In genomic region chr10:42267811-42268545, GRCm38 (mm10) we compare ENCODE assay signal across 11 mouse cellular contexts. TPM values are rescaled to one million over a fixed set of nuclear protein-coding genes. Genes with fewer than 3 reads are reported as not detected.
DNase-seq lines count a peak whose midpoint lies in the region; ATAC-seq and TF ChIP-seq lines count a peak whose summit lies in the region.
"Had no signal": no experiment of that assay in that cellular context is flagged by ENCODE, and none has a peak within 500 bp of the region (broad histone marks: within the 10 kb centered on the region; RNA-seq: fewer than 3 reads in every experiment).

No protein-coding gene starts in this region.

- no peak for ATAC-seq in kidney, embryonic 16.5 days (ENCODE audit: low FRiP score, low TSS enrichment)
- no peak for ATAC-seq in liver, embryonic 11.5 days (replicated peaks; ENCODE audit: low FRiP score)

- no peak overlapping the region for H3K4me2 ChIP-seq in kidney, embryonic 16.5 days (replicated peaks; ENCODE audit: low read depth, low read length)
- no peak overlapping the region for H3K4me2 ChIP-seq in CH12.LX (ENCODE audit: insufficient read depth, low read depth, poor library complexity, severe bottlenecking)
- no peak overlapping the region for H3K4me2 ChIP-seq in liver, embryonic 11.5 days
- H3K4me2 ChIP-seq: embryonic facial prominence, embryonic 15.5 days; midbrain, embryonic 12.5 days had no signal

- no peak overlapping the region for H3K9ac ChIP-seq in kidney, embryonic 16.5 days (replicated peaks; ENCODE audit: low read length)
- no peak overlapping the region for H3K9ac ChIP-seq in CH12.LX (ENCODE audit: insufficient read depth, low read depth)
- no peak overlapping the region for H3K9ac ChIP-seq in liver, embryonic 11.5 days (ENCODE audit: low read depth, low read length)
- H3K9ac ChIP-seq: embryonic facial prominence, embryonic 15.5 days; midbrain, embryonic 12.5 days had no signal

- no peaks in the 10 kb centered on the region for H3K27me3 ChIP-seq in kidney, embryonic 16.5 days (ENCODE audit: insufficient read depth, low read length)
- no peaks in the 10 kb centered on the region for H3K27me3 ChIP-seq in CH12.LX (replicated peaks)
- no peaks in the 10 kb centered on the region for H3K27me3 ChIP-seq in liver, embryonic 11.5 days (replicated peaks; ENCODE audit: control insufficient read depth, insufficient read depth, low read length)
- H3K27me3 ChIP-seq: embryonic facial prominence, embryonic 15.5 days; midbrain, embryonic 12.5 days had no signal

- peak; percentile 10 for DNase-seq in cerebellum, adult 8-10 months
- no peak for DNase-seq in cerebellum, postnatal 4 days (ENCODE audit: low spot score in 2 of 2)
- peak; percentile 71 for DNase-seq in kidney, adult 11 months
- DNase-seq in CH12.LX (ENCODE audit: extremely low read depth): no peak
- DNase-seq in liver, embryonic 11.5 days (ENCODE audit: low spot score): no peak
- DNase-seq in embryo, embryonic 9.5 days (ENCODE audit: extremely low spot score): no peak
- DNase-seq in retina, postnatal 1 day: no peak
- DNase-seq: adrenal gland, postnatal 10 days had no signal

- H3K4me3 ChIP-seq in kidney, embryonic 16.5 days (ENCODE audit: low read length): no peak overlapping the region
- no peak overlapping the region for H3K4me3 ChIP-seq in CH12.LX (replicated peaks in 1 of 3; ENCODE audit: low read depth in 2 of 3, low read length in 2 of 3, poor library complexity in 1 of 3)
- no peak overlapping the region for H3K4me3 ChIP-seq in liver, embryonic 11.5 days (ENCODE audit: low read depth, low read length)
- H3K4me3 ChIP-seq: embryonic facial prominence, embryonic 15.5 days; midbrain, embryonic 12.5 days had no signal

- dilution Hi-C loops in CH12.LX (cut with MboI; ENCODE audit: extremely low pct_ligation_motif_present, extremely low pct_unique_long_range_greater_than_20kb, low sequenced_read_pairs): no loop called here

- no peak for TF ChIP-seq POLR2A in CH12.LX (IDR thresholded peaks at IDR 0.05; ENCODE audit: low read depth, low read length)

- 75% methylated on average over 5 of the region's 5 CpGs for WGBS in kidney, embryonic 16.5 days
- WGBS in liver, embryonic 11.5 days: 86% methylated on average over 5 of the region's 5 CpGs

- peaks cover 40% of the 10 kb centered on the region for H3K4me1 ChIP-seq in kidney, embryonic 16.5 days (ENCODE audit: insufficient read depth, low read length)
- peaks cover 4 to 42% of the 10 kb centered on the region in 2 experiments for H3K4me1 ChIP-seq in CH12.LX (ENCODE audit: control insufficient read depth in 1 of 2, insufficient read depth in 2 of 2)
- H3K4me1 ChIP-seq in liver, embryonic 11.5 days (replicated peaks; ENCODE audit: control insufficient read depth, insufficient read depth, low read length): peaks cover 64% of the 10 kb centered on the region

- no peak for TF ChIP-seq EP300 in CH12.LX (IDR thresholded peaks at IDR 0.05; ENCODE audit: low read length)

- TF ChIP-seq CTCF in CH12.LX (conservative IDR thresholded peaks at IDR 0.05 in 1 of 2, IDR thresholded peaks at IDR 0.05 in 1 of 2; ENCODE audit: low read depth in 2 of 2, low read length in 2 of 2): no peak

- TF ChIP-seq RAD21 in CH12.LX (IDR thresholded peaks at IDR 0.05; ENCODE audit: low read depth, low read length): no peak; the same call in 1 of the 2 replicates

- peaks cover 32% of the 10 kb centered on the region for H3K79me2 ChIP-seq in CH12.LX (replicated peaks; ENCODE audit: control insufficient read depth, extremely low read depth, insufficient read depth, poor library complexity, severe bottlenecking)

- in situ Hi-C loops in CH12.LX (cut with MboI; ENCODE audit: low pct_ligation_motif_present, low pct_unique_long_range_greater_than_20kb, low sequenced_read_pairs): no loop called here

- no peaks in the 10 kb centered on the region for H3K9me3 ChIP-seq in kidney, embryonic 16.5 days (ENCODE audit: low read length)
- H3K9me3 ChIP-seq in CH12.LX (replicated peaks; ENCODE audit: low read length): no peaks in the 10 kb centered on the region
- peaks cover 13% of the 10 kb centered on the region; the same call in 1 of the 2 replicates for H3K9me3 ChIP-seq in liver, embryonic 11.5 days (ENCODE audit: control insufficient read depth, low read length)
- H3K9me3 ChIP-seq: embryonic facial prominence, embryonic 15.5 days; midbrain, embryonic 12.5 days had no signal

- no peak overlapping the region for H3K27ac ChIP-seq in kidney, embryonic 16.5 days (ENCODE audit: low read length)
- H3K27ac ChIP-seq in CH12.LX (ENCODE audit: insufficient read depth, low read depth): 0 out of 2 replicates have a peak overlapping the region, but pooled peaks have one; percentile 12
- peak overlapping the region; percentile 46; the same call in 1 of the 2 replicates for H3K27ac ChIP-seq in liver, embryonic 11.5 days (ENCODE audit: low read depth, low read length)
- H3K27ac ChIP-seq: embryonic facial prominence, embryonic 15.5 days; midbrain, embryonic 12.5 days had no signal

- peaks cover 31% of the 10 kb centered on the region for H3K36me3 ChIP-seq in kidney, embryonic 16.5 days (ENCODE audit: insufficient read depth, low read length)
- peaks cover 28 to 62% of the 10 kb centered on the region in 2 experiments for H3K36me3 ChIP-seq in CH12.LX (replicated peaks in 1 of 2; ENCODE audit: control insufficient read depth in 1 of 2, insufficient read depth in 1 of 2, low read length in 1 of 2)
- H3K36me3 ChIP-seq in liver, embryonic 11.5 days (ENCODE audit: control insufficient read depth, insufficient read depth, low read length): peaks cover 39% of the 10 kb centered on the region

TF ChIP-seq in CH12.LX, 34 proteins besides CTCF, POLR2A, EP300 and RAD21:
- TF ChIP-seq CHD1 (IDR thresholded peaks at IDR 0.05; ENCODE audit: low read depth, low read length) (no peak), RCOR1 (conservative IDR thresholded peaks at IDR 0.05; ENCODE audit: low read depth, low read length) (no peak), UBTF (IDR thresholded peaks at IDR 0.05; ENCODE audit: low read depth, low read length) (no peak), TBP (conservative IDR thresholded peaks at IDR 0.05; ENCODE audit: low read depth, low read length) (no peak), KAT2A (IDR thresholded peaks at IDR 0.05; ENCODE audit: insufficient replicate concordance, low read length) (no peak), POLR2AphosphoS2 (IDR thresholded peaks at IDR 0.05; ENCODE audit: low read depth, low read length) (no peak), MAZ (IDR thresholded peaks at IDR 0.05; ENCODE audit: low read depth, low read length) (no peak), TCF12 (IDR thresholded peaks at IDR 0.05; ENCODE audit: low read depth, low read length) (no peak), BHLHE40 (IDR thresholded peaks at IDR 0.05; ENCODE audit: low read depth, low read length) (no peak), ZMIZ1 (IDR thresholded peaks at IDR 0.05; ENCODE audit: low read depth, low read length) (no peak), ELF1 (IDR thresholded peaks at IDR 0.05; ENCODE audit: low read depth, low read length) (no peak), JUND (conservative IDR thresholded peaks at IDR 0.05; ENCODE audit: low read depth, low read length) (no peak), SIN3A (IDR thresholded peaks at IDR 0.05; ENCODE audit: low read length) (no peak), NELFE (IDR thresholded peaks at IDR 0.05; ENCODE audit: low read depth, low read length) (no peak), NRF1 (IDR thresholded peaks at IDR 0.05; ENCODE audit: low read depth, low read length) (no peak), PAX5 (IDR thresholded peaks at IDR 0.05; ENCODE audit: low read length) (no peak), ETS1 (conservative IDR thresholded peaks at IDR 0.05; ENCODE audit: low read depth, low read length) (no peak)

RNA-seq across cellular contexts. Expression of gene Foxo3, which starts 8.6 kb away (rescaled TPM):
- 5.9 and 6.3 TPM in 2 replicates for polyA plus RNA-seq in kidney, embryonic 16.5 days (2015; fragmentation: Nextera tagmentation; extraction: Ambion mirVana)
- total RNA-seq in CH12.LX (2012; rRNA removed) (13.0 and 18.2 TPM in 2 replicates), CH12.LX (2014; rRNA removed) (8.8 and 9.2 TPM in 2 replicates)
- 10.7 and 12.6 TPM in 2 replicates for polyA plus RNA-seq in CH12.LX (2012; ENCODE audit: insufficient read length, low read depth)
- 11.7 and 12.3 TPM in 2 replicates for polyA plus RNA-seq in liver, embryonic 11.5 days (2014; fragmentation: Nextera tagmentation; extraction: Ambion mirVana)

Comparison
In these comparisons a context has a peak if more than half of its experiments do, and no peak if none do; other contexts are left out.
1. DNase-seq: peak in cerebellum, adult 8-10 months (single experiment) and kidney, adult 11 months (single experiment); none in cerebellum, postnatal 4 days (0 of 2), CH12.LX (single experiment), liver, embryonic 11.5 days (single experiment), embryo, embryonic 9.5 days (single experiment) and retina, postnatal 1 day (single experiment).